In the genomic region with DNA sequence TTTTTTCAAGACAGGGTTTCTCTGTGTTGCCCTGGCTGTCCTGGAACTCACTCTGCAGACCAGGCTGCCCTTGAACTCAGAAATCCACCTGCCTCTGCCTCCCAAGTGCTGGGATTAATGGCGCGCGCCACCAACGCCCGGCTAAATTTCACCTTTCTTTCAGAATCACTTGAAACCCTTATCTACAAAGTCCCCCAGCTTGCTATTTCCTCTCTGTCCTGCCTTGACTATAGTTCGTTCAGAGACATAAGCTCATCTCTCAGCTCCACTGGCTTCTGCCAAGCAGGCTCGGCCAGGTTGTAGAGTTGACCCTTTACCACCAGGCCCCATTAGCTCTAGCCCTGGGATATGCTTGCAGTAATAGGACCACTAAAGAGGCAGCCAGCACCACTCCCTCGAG, we compare ENCODE assay signal across 24 mouse cellular contexts. TPM values are rescaled to one million over a fixed set of nuclear protein-coding genes. Genes with fewer than 3 reads are reported as not detected.
A peak's percentile ranks its signal among the peaks of the same experiment; 100 is the strongest.
DNase-seq lines count a peak whose midpoint lies in the region; ATAC-seq and TF ChIP-seq lines count a peak whose summit lies in the region.
"Had no signal": no experiment of that assay in that cellular context is flagged by ENCODE, and none has a peak within 500 bp of the region (broad histone marks: within the 10 kb centered on the region; RNA-seq: fewer than 3 reads in every experiment).

No protein-coding gene starts in this region.

- H3K79me2 ChIP-seq in heart, adult 2 months (replicated peaks; ENCODE audit: control insufficient read depth, insufficient read depth, low read length), result no peaks in the 10 kb centered on the region
- no peaks in the 10 kb centered on the region for H3K79me2 ChIP-seq in MEL (ENCODE audit: control insufficient read depth, insufficient read depth, low read length, poor library complexity)

- no peaks in the 10 kb centered on the region for H3K9me3 ChIP-seq in heart, embryonic 14.5 days (ENCODE audit: control insufficient read depth, low read length)
- no peaks in the 10 kb centered on the region for H3K9me3 ChIP-seq in liver, embryonic 15.5 days (replicated peaks)
- H3K9me3 ChIP-seq in liver, postnatal 0 days (ENCODE audit: low read length), result no peaks in the 10 kb centered on the region
- H3K9me3 ChIP-seq in MEL (replicated peaks; ENCODE audit: insufficient read depth, low read length), result no peaks in the 10 kb centered on the region
- H3K9me3 ChIP-seq: embryonic facial prominence, embryonic 15.5 days; forebrain, embryonic 15.5 days; hindbrain, embryonic 10.5 days; hindbrain, embryonic 15.5 days had no signal

- DNase-seq in heart, adult 2 months, result no peak
- no peak for DNase-seq in liver, postnatal 0 days
- peak; percentile 70 for DNase-seq in MEL (ENCODE audit: low read depth, low spot score)
- DNase-seq in right cerebral cortex, postnatal 14 days, result no peak
- DNase-seq: adrenal gland, adult 8-10 months; adrenal gland, postnatal 36 days; cerebellum, adult 2 months; embryo, embryonic 11 days; heart, postnatal 10 days; kidney, adult 2 months had no signal

- no peak for TF ChIP-seq POLR2A in heart, adult 2 months (IDR thresholded peaks at IDR 0.05; ENCODE audit: insufficient read depth, low read depth, low read length)
- no peak for TF ChIP-seq POLR2A in MEL (IDR thresholded peaks at IDR 0.05; ENCODE audit: control insufficient read depth in 1 of 2, insufficient read depth in 1 of 2, low read depth in 1 of 2, low read length in 2 of 2, poor library complexity in 1 of 2)

- 0 out of 2 replicates have a peak, but pooled peaks cover under 1% of the 10 kb centered on the region for H3K27me3 ChIP-seq in heart, embryonic 14.5 days (ENCODE audit: control insufficient read depth, insufficient read depth, low read length)
- H3K27me3 ChIP-seq in heart, adult 2 months (ENCODE audit: control insufficient read depth, insufficient read depth, low read length), result no peaks in the 10 kb centered on the region; the same call in 1 of the 2 replicates
- H3K27me3 ChIP-seq in liver, embryonic 15.5 days, result peaks cover 18% of the 10 kb centered on the region
- H3K27me3 ChIP-seq in liver, postnatal 0 days (ENCODE audit: insufficient read depth, low read length), result peaks cover 6% of the 10 kb centered on the region
- peaks cover 2% of the 10 kb centered on the region in 2 experiments; a peak in 1 of 4 replicates for H3K27me3 ChIP-seq in MEL (ENCODE audit: control insufficient read depth in 1 of 2, insufficient read depth in 2 of 2, low read length in 2 of 2)
- H3K27me3 ChIP-seq: hindbrain, embryonic 15.5 days had no signal

- H3K36me3 ChIP-seq in heart, embryonic 14.5 days (ENCODE audit: control insufficient read depth, insufficient read depth, low read length), result no peaks in the 10 kb centered on the region
- H3K36me3 ChIP-seq in heart, adult 2 months (ENCODE audit: control insufficient read depth, insufficient read depth, low read length), result no peaks in the 10 kb centered on the region
- no peaks in the 10 kb centered on the region for H3K36me3 ChIP-seq in liver, embryonic 15.5 days (replicated peaks)
- no peaks in the 10 kb centered on the region for H3K36me3 ChIP-seq in liver, postnatal 0 days (replicated peaks; ENCODE audit: insufficient read depth, low read length)
- peaks cover 0 to 14% of the 10 kb centered on the region in 2 experiments; a peak in 2 of 4 replicates for H3K36me3 ChIP-seq in MEL (ENCODE audit: control insufficient read depth in 1 of 2, insufficient read depth in 2 of 2, low read length in 2 of 2)
- H3K36me3 ChIP-seq: embryonic facial prominence, embryonic 15.5 days; forebrain, embryonic 15.5 days; hindbrain, embryonic 10.5 days; hindbrain, embryonic 15.5 days had no signal

- 0 out of 2 replicates have a peak overlapping the region, but pooled peaks have one; percentile 9 for H3K4me2 ChIP-seq in heart, embryonic 14.5 days (ENCODE audit: low read length)
- no peak overlapping the region; the same call in 1 of the 2 replicates for H3K4me2 ChIP-seq in liver, embryonic 15.5 days
- H3K4me2 ChIP-seq in liver, postnatal 0 days (ENCODE audit: low read depth, low read length), result no peak overlapping the region
- H3K4me2 ChIP-seq: embryonic facial prominence, embryonic 15.5 days; forebrain, embryonic 15.5 days; hindbrain, embryonic 15.5 days had no signal

- no peak for ATAC-seq in heart, embryonic 14.5 days (ENCODE audit: insufficient number of reproducible peaks, insufficient read depth, low FRiP score, low read depth)
- ATAC-seq in liver, embryonic 15.5 days (ENCODE audit: insufficient read depth), result no peak
- ATAC-seq in liver, postnatal 0 days, result no peak
- 0 out of 2 replicates have a peak, but pooled peaks have one; percentile 18 for ATAC-seq in common myeloid progenitor, adult 5-6 weeks (replicated peaks; ENCODE audit: low read depth, poor library complexity, severe bottlenecking)
- ATAC-seq: forebrain, embryonic 15.5 days; intestine, embryonic 16.5 days had no signal

- intact Hi-C loops in heart, adult 2 months (cut with DNase I), result no loop called here

- TF ChIP-seq RAD21 in MEL (IDR thresholded peaks at IDR 0.05; ENCODE audit: low read depth, low read length), result no peak

- H3K9ac ChIP-seq in heart, embryonic 14.5 days (ENCODE audit: low read length), result no peak overlapping the region
- H3K9ac ChIP-seq in heart, adult 2 months (ENCODE audit: low read depth, low read length), result no peak overlapping the region
- H3K9ac ChIP-seq in liver, embryonic 15.5 days, result no peak overlapping the region
- H3K9ac ChIP-seq in liver, postnatal 0 days (replicated peaks), result no peak overlapping the region
- H3K9ac ChIP-seq in MEL (ENCODE audit: control insufficient read depth, low read depth, low read length, poor library complexity, severe bottlenecking), result peak overlapping the region; percentile 47
- H3K9ac ChIP-seq: embryonic facial prominence, embryonic 15.5 days; forebrain, embryonic 15.5 days; hindbrain, embryonic 15.5 days had no signal

- no peak for TF ChIP-seq CTCF in heart, adult 2 months (IDR thresholded peaks at IDR 0.05)
- no peak for TF ChIP-seq CTCF in liver, postnatal 0 days (IDR thresholded peaks at IDR 0.05; ENCODE audit: low read depth)
- TF ChIP-seq CTCF in MEL (IDR thresholded peaks at IDR 0.05 in 2 of 3, conservative IDR thresholded peaks at IDR 0.05 in 1 of 3; ENCODE audit: control insufficient read depth in 1 of 3, insufficient read depth in 1 of 3, low read depth in 2 of 3, low read length in 3 of 3, poor library complexity in 1 of 3, severe bottlenecking in 1 of 3), result no peak

- WGBS in heart, embryonic 14.5 days, result 59% methylated on average over 8 of the region's 8 CpGs
- WGBS in heart, adult 2 months, result 66% methylated on average over 8 of the region's 8 CpGs
- WGBS in liver, embryonic 15.5 days (ENCODE audit: insufficient replicate concordance), result 31% methylated on average over 8 of the region's 8 CpGs
- WGBS in liver, postnatal 0 days (ENCODE audit: insufficient replicate concordance), result 47% methylated on average over 8 of the region's 8 CpGs

- TF ChIP-seq EP300 in heart, adult 2 months (IDR thresholded peaks at IDR 0.05; ENCODE audit: insufficient read depth, low read depth, low read length), result no peak
- TF ChIP-seq EP300 in liver, postnatal 0 days (IDR thresholded peaks at IDR 0.05; ENCODE audit: low read depth), result no peak
- no peak for TF ChIP-seq EP300 in MEL (IDR thresholded peaks at IDR 0.05; ENCODE audit: low read depth in 1 of 2, low read length in 2 of 2)

- H3K27ac ChIP-seq in heart, embryonic 14.5 days (replicated peaks in 1 of 2; ENCODE audit: control insufficient read depth in 1 of 2, insufficient read depth in 1 of 2, low read depth in 2 of 2, low read length in 2 of 2), result peak overlapping the region; percentile 63 to 72
- H3K27ac ChIP-seq in heart, adult 2 months, result no peak overlapping the region
- H3K27ac ChIP-seq in liver, embryonic 15.5 days (replicated peaks), result 0 out of 2 replicates have a peak overlapping the region, but pooled peaks have one; percentile 38
- H3K27ac ChIP-seq in liver, postnatal 0 days (ENCODE audit: low read depth), result no peak overlapping the region
- H3K27ac ChIP-seq in MEL (ENCODE audit: control insufficient read depth, low read depth, low read length), result peak overlapping the region; percentile 76
- H3K27ac ChIP-seq: embryonic facial prominence, embryonic 15.5 days; forebrain, embryonic 15.5 days; hindbrain, embryonic 10.5 days; hindbrain, embryonic 15.5 days had no signal

- H3K4me1 ChIP-seq in heart, embryonic 14.5 days (ENCODE audit: control insufficient read depth in 2 of 2, insufficient read depth in 2 of 2, low read length in 2 of 2), result peaks cover 13 to 21% of the 10 kb centered on the region in 2 experiments
- peaks cover 3% of the 10 kb centered on the region; the same call in 1 of the 2 replicates for H3K4me1 ChIP-seq in heart, adult 2 months (ENCODE audit: control insufficient read depth, insufficient read depth, low read length)
- peaks cover 11% of the 10 kb centered on the region for H3K4me1 ChIP-seq in liver, embryonic 15.5 days (replicated peaks)
- peaks cover 8% of the 10 kb centered on the region; the same call in 1 of the 2 replicates for H3K4me1 ChIP-seq in liver, postnatal 0 days (ENCODE audit: insufficient read depth)
- peaks cover 7 to 33% of the 10 kb centered on the region in 2 experiments for H3K4me1 ChIP-seq in MEL (ENCODE audit: control insufficient read depth in 1 of 2, insufficient read depth in 2 of 2, low read length in 2 of 2)
- H3K4me1 ChIP-seq: embryonic facial prominence, embryonic 15.5 days; forebrain, embryonic 15.5 days; hindbrain, embryonic 10.5 days; hindbrain, embryonic 15.5 days had no signal

- H3K4me3 ChIP-seq in heart, embryonic 14.5 days (ENCODE audit: control insufficient read depth in 1 of 2, insufficient read depth in 1 of 2, low read depth in 1 of 2, low read length in 2 of 2), result no peak overlapping the region
- no peak overlapping the region for H3K4me3 ChIP-seq in heart, adult 2 months
- no peak overlapping the region for H3K4me3 ChIP-seq in liver, embryonic 15.5 days (replicated peaks)
- H3K4me3 ChIP-seq in liver, postnatal 0 days (ENCODE audit: low read depth, low read length), result no peak overlapping the region
- H3K4me3 ChIP-seq in MEL (ENCODE audit: control insufficient read depth in 1 of 2, insufficient read depth in 1 of 2, low read depth in 2 of 2, low read length in 2 of 2), result peak overlapping the region; percentile 35 to 55
- H3K4me3 ChIP-seq: embryonic facial prominence, embryonic 15.5 days; erythroblast, embryonic 14.5 days; forebrain, embryonic 15.5 days; hindbrain, embryonic 10.5 days; hindbrain, embryonic 15.5 days had no signal

RNA-seq across cellular contexts. Expression of a gene that starts 6.7 kb away (rescaled TPM):
- 5.0 and 5.6 TPM in 2 replicates for polyA plus RNA-seq in heart, embryonic 14.5 days (2014; fragmentation: Nextera tagmentation; extraction: Ambion mirVana)
- under 1 TPM; 0.07 to 0.10 TPM for total RNA-seq in heart, adult 2 months (2021)
- polyA plus RNA-seq in heart, adult 2 months (2012; rRNA removed), result 0.08 and 0.09 TPM in 2 replicates
- 0.79 and 1.2 TPM in 2 replicates for polyA plus RNA-seq in liver, embryonic 15.5 days (2015; fragmentation: Nextera tagmentation; extraction: Ambion mirVana)
- 0.40 and 0.55 TPM in 2 replicates for polyA plus RNA-seq in liver, postnatal 0 days (2015; fragmentation: Nextera tagmentation; extraction: Ambion mirVana)
- 0.08 and 0.16 TPM in 2 replicates for total RNA-seq in MEL (2012; rRNA removed)
- polyA plus RNA-seq in MEL (2012; ENCODE audit: insufficient read depth in 1 of 2, insufficient read length in 2 of 2, low read depth in 1 of 2, low replicate concordance in 2 of 2, missing spikeins in 1 of 2), result under 1 TPM in 1 of 2 experiments, not detected in 1; 0.29 TPM
- not detected in 2 replicates for total RNA-seq in common myeloid progenitor, adult 5-6 weeks (2017)
- total RNA-seq: gastrocnemius, adult 8-10 months; gastrocnemius, postnatal 4 days had no signal
- polyA plus RNA-seq: erythroblast, embryonic 14.5 days had no signal

RNA-seq across cellular contexts. Expression of a gene that starts 14.0 kb away (rescaled TPM):
- 23.2 and 25.5 TPM in 2 replicates for polyA plus RNA-seq in heart, embryonic 14.5 days (2014; fragmentation: Nextera tagmentation; extraction: Ambion mirVana)
- total RNA-seq in heart, adult 2 months (2021), result 10 to 100 TPM; 48.8 to 50.3 TPM
- 21.3 and 25.0 TPM in 2 replicates for polyA plus RNA-seq in heart, adult 2 months (2012; rRNA removed)
- 71.8 and 82.6 TPM in 2 replicates for polyA plus RNA-seq in liver, embryonic 15.5 days (2015; fragmentation: Nextera tagmentation; extraction: Ambion mirVana)
- polyA plus RNA-seq in liver, postnatal 0 days (2015; fragmentation: Nextera tagmentation; extraction: Ambion mirVana), result 37.4 and 40.7 TPM in 2 replicates
- 14.1 TPM in 2 replicates for total RNA-seq in MEL (2012; rRNA removed)
- polyA plus RNA-seq in MEL (2012; ENCODE audit: insufficient read depth in 1 of 2, insufficient read length in 2 of 2, low read depth in 1 of 2, low replicate concordance in 2 of 2, missing spikeins in 1 of 2), result 10 to 100 TPM in 1 of 2 experiments, not detected in 1; 19.2 TPM
- 23.9 and 26.4 TPM in 2 replicates for total RNA-seq in common myeloid progenitor, adult 5-6 weeks (2017)

RNA-seq across cellular contexts. Expression of a gene that starts 43.5 kb away (rescaled TPM):
- polyA plus RNA-seq in heart, embryonic 14.5 days (2014; fragmentation: Nextera tagmentation; extraction: Ambion mirVana), result not detected in 2 replicates
- total RNA-seq in heart, adult 2 months (2021), result not detected
- polyA plus RNA-seq in heart, adult 2 months (2012; rRNA removed), result 0.14 TPM in 1 of 2 replicates, not detected in the other
- polyA plus RNA-seq in liver, embryonic 15.5 days (2015; fragmentation: Nextera tagmentation; extraction: Ambion mirVana), result 0.09 and 0.12 TPM in 2 replicates
- 0.11 and 0.14 TPM in 2 replicates for polyA plus RNA-seq in liver, postnatal 0 days (2015; fragmentation: Nextera tagmentation; extraction: Ambion mirVana)
- total RNA-seq in MEL (2012; rRNA removed), result not detected in 2 replicates
- not detected for polyA plus RNA-seq in MEL (2012; ENCODE audit: insufficient read depth in 1 of 2, insufficient read length in 2 of 2, low read depth in 1 of 2, low replicate concordance in 2 of 2, missing spikeins in 1 of 2)
- not detected in 2 replicates for total RNA-seq in common myeloid progenitor, adult 5-6 weeks (2017)
- total RNA-seq: adrenal gland, adult 8-10 months; adrenal gland, postnatal 36 days; ES-E14; gastrocnemius, adult 8-10 months; gastrocnemius, postnatal 4 days; heart, postnatal 10 days had no signal
- polyA plus RNA-seq: embryonic facial prominence, embryonic 11.5 days; embryonic facial prominence, embryonic 15.5 days; erythroblast, embryonic 14.5 days; forebrain, embryonic 11.5 days; hindbrain, embryonic 10.5 days; intestine, embryonic 16.5 days; kidney, adult 2 months had no signal

RNA-seq across cellular contexts. Expression of a gene that starts 43.6 kb away (rescaled TPM):
- not detected in 2 replicates for polyA plus RNA-seq in heart, embryonic 14.5 days (2014; fragmentation: Nextera tagmentation; extraction: Ambion mirVana)
- total RNA-seq in heart, adult 2 months (2021), result under 1 TPM in 1 of 2 experiments, not detected in 1; 0.45 TPM
- 0.64 TPM in 1 of 2 replicates, not detected in the other for polyA plus RNA-seq in heart, adult 2 months (2012; rRNA removed)
- polyA plus RNA-seq in liver, embryonic 15.5 days (2015; fragmentation: Nextera tagmentation; extraction: Ambion mirVana), result 0.28 and 0.82 TPM in 2 replicates
- polyA plus RNA-seq in liver, postnatal 0 days (2015; fragmentation: Nextera tagmentation; extraction: Ambion mirVana), result 0.41 and 0.88 TPM in 2 replicates
- not detected in 2 replicates for total RNA-seq in MEL (2012; rRNA removed)
- not detected for polyA plus RNA-seq in MEL (2012; ENCODE audit: insufficient read depth in 1 of 2, insufficient read length in 2 of 2, low read depth in 1 of 2, low replicate concordance in 2 of 2, missing spikeins in 1 of 2)
- total RNA-seq in common myeloid progenitor, adult 5-6 weeks (2017), result not detected in 2 replicates
- total RNA-seq: adrenal gland, postnatal 36 days; ES-E14; gastrocnemius, adult 8-10 months; gastrocnemius, postnatal 4 days; heart, postnatal 10 days had no signal
- polyA plus RNA-seq: embryonic facial prominence, embryonic 11.5 days; embryonic facial prominence, embryonic 15.5 days; forebrain, embryonic 11.5 days; forebrain, embryonic 15.5 days; intestine, embryonic 16.5 days had no signal

Comparison
In these comparisons a context has a peak if more than half of its experiments do, and no peak if none do; other contexts are left out.
1. H3K27ac ChIP-seq: peak in heart, embryonic 14.5 days (2 of 2), liver, embryonic 15.5 days (single experiment) and MEL (single experiment); none in heart, adult 2 months (single experiment) and liver, postnatal 0 days (single experiment).
2. H3K4me3 ChIP-seq: peak in MEL (2 of 2); none in heart, embryonic 14.5 days (0 of 2), heart, adult 2 months (single experiment), liver, embryonic 15.5 days (single experiment) and liver, postnatal 0 days (single experiment).